Mouse (Mus musculus) forebrain, embryonic 12.5 days (tissue): ENCODE measurements at regions not wholly inside any gene's neighbourhood (a gene's known extent, or its start where the extent isn't known, plus 50 kb on each side); places are given as distances from the start of the nearest gene placed in this dataset.

Source experiments
- ATAC-seq: fragments of 200-750 bp; cut with Nextera tagmentation; 2 replicates; pipeline ENCODE4 v1.8.0; 2017; ENCODE audit warnings: moderate TSS enrichment; ENCODE audit not compliant: low FRiP score
- H3K27ac ChIP-seq: fragments of 300-500 bp; sonication (generic); 2 replicates; pipeline ENCODE4 v1.5.1; 2016; ENCODE audit warnings: mild to moderate bottlenecking
- H3K27me3 ChIP-seq: fragments of 300-500 bp; sonication (generic); 2 replicates; pipeline ENCODE4 v1.6.1; 2016; ENCODE audit warnings: mild to moderate bottlenecking
- H3K36me3 ChIP-seq: fragments of 300-500 bp; sonication (generic); replicated peaks from 2 replicates; pipeline ENCODE4 v1.6.1; 2016; ENCODE audit warnings: mild to moderate bottlenecking
- H3K4me1 ChIP-seq: fragments of 300-500 bp; sonication (generic); 2 replicates; pipeline ENCODE4 v1.6.1; 2016
- H3K4me2 ChIP-seq: fragments of 300-500 bp; sonication (generic); 2 replicates; pipeline ENCODE4 v1.6.1; 2016; ENCODE audit warnings: mild to moderate bottlenecking, moderate library complexity
- H3K4me3 ChIP-seq: fragments of 300-500 bp; sonication (generic); replicated peaks from 2 replicates; pipeline ENCODE4 v1.5.1; 2016; ENCODE audit warnings: mild to moderate bottlenecking
- H3K9ac ChIP-seq: fragments of 300-500 bp; sonication (generic); 2 replicates; pipeline ENCODE4 v1.6.1; 2016; ENCODE audit warnings: mild to moderate bottlenecking
- H3K9me3 ChIP-seq: fragments of 300-500 bp; sonication (generic); 2 replicates; pipeline ENCODE4 v1.6.1; 2016
- WGBS: fragments of 180-500 bp; shearing (Covaris S2); methylation state at CpG from one replicate; pipeline ENCODE4 v1.1.7; 2016; 5-methylcytosine and 5-hydroxymethylcytosine counted together

DNA sequence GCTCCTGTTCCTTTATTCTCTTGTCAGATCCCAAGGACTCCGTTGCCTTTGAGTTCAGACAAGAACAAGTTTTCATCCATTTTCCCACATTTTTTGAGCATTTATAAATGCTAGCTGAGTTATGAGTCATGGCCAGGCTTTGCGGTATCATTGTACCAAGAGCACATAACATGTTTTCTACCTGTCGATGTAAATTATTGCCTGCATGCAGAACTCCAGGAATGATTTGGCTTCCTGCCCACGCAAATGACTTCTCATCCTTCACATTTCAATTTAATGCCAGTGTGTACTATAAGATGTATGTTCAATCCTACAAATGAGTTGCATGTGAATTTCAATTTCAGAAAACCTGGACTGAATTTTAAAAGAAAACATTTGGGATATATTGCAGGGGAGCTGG lies 285.0 kb upstream of the Rbms1 start:
- Histone ChIP-seq H3K27me3 (peaks cover 11% of the 10 kb centered on the region; the same call in 1 of the 2 replicates), H3K27ac (no peak overlapping the region), H3K4me2 (no peak overlapping the region), H3K36me3 (no peaks in the 10 kb centered on the region), H3K4me1 (peaks cover 8% of the 10 kb centered on the region), H3K4me3 (no peak overlapping the region), H3K9me3 (no peaks in the 10 kb centered on the region), H3K9ac (no peak overlapping the region)
- WGBS: 91% methylated on average over 4 of the region's 4 CpGs
- ATAC-seq: no peak

DNA sequence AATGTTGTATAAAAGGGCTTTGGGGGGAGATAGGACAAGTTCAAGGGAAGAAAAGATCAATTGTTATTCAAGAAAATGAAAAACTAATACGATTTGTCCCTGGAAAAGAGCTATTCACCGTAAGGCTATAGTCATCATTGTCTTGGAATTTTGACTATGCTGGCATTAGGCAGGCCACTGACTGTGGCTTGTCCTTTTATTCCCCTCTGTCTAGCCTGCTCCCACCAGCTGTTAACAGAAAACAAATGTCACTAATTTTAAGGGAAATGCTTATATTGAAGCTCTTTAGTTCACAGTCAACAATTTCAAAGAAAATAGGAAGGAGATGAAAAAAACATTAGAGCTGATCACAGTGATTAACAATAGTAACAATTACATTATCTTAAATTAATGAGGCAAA lies 284.3 kb upstream of the Rbms1 start:
- Histone ChIP-seq H3K4me2 (no peak overlapping the region), H3K4me1 (peaks cover 8% of the 10 kb centered on the region), H3K4me3 (no peak overlapping the region), H3K36me3 (no peaks in the 10 kb centered on the region), H3K9ac (no peak overlapping the region), H3K9me3 (no peaks in the 10 kb centered on the region), H3K27me3 (peaks cover 9% of the 10 kb centered on the region; the same call in 1 of the 2 replicates), H3K27ac (no peak overlapping the region)
- 36% methylated on average over 2 of the region's 2 CpGs for WGBS
- no peak for ATAC-seq

DNA sequence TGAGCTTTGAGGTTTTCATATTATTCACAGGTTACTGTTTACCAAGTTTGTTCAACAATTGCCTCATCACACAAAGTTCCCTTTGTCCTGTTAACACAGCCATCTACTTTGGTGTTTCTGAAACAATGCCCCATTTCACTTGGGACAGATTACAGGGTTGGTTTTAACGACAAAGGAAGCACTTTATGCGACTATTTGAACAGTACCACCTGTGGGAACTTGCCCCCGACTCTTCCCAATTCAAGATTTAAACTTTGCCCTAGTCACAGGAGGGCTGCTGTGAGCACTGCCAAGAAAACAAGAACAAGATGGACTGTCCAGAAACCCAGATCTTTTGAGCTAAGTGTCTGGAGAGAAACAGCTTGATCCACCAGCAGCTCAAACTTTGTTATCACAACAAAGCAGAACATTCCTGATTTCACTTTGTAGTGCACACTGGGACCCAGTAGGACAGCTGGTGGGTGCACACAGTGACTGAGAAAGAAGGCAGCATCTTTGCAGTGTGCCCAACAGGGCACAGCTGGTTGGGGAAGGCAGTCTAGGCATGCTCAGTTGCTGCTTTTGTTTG lies 283.8 kb upstream of the Rbms1 start:
- Histone ChIP-seq H3K9me3 (no peaks in the 10 kb centered on the region), H3K4me2 (no peak overlapping the region), H3K9ac (no peak overlapping the region), H3K4me3 (no peak overlapping the region), H3K4me1 (peaks cover 8% of the 10 kb centered on the region), H3K27me3 (0 out of 2 replicates have a peak, but pooled peaks cover 8% of the 10 kb centered on the region), H3K36me3 (no peaks in the 10 kb centered on the region), H3K27ac (no peak overlapping the region)
- ATAC-seq: no peak
- whole genome bisulfite sequencing: 13% methylated on average over 3 of the region's 3 CpGs

- H3K36me3 ChIP-seq: no peaks in the 10 kb centered on the region
- 0 out of 2 replicates have a peak, but pooled peaks cover 8% of the 10 kb centered on the region for H3K27me3 ChIP-seq
- H3K9ac ChIP-seq: no peak overlapping the region
- no peak overlapping the region for H3K27ac ChIP-seq
- H3K9me3 ChIP-seq: no peaks in the 10 kb centered on the region
- H3K4me3 ChIP-seq: no peak overlapping the region
- WGBS: 89% methylated on average over 7 of the region's 7 CpGs
- H3K4me2 ChIP-seq: no peak overlapping the region
- H3K4me1 ChIP-seq: peaks cover 8% of the 10 kb centered on the region
- ATAC-seq: no peak
These were observed 282.5 kb upstream of the Rbms1 start for GRCm38 (mm10) chr2:61245526-61245925.

- Histone ChIP-seq H3K4me3 (no peak overlapping the region), H3K36me3 (no peaks in the 10 kb centered on the region), H3K9ac (no peak overlapping the region), H3K27ac (no peak overlapping the region), H3K9me3 (no peaks in the 10 kb centered on the region), H3K4me1 (no peaks in the 10 kb centered on the region), H3K4me2 (no peak overlapping the region), H3K27me3 (no peaks in the 10 kb centered on the region)
- ATAC-seq: no peak
- WGBS: 87% methylated on average over 3 of the region's 3 CpGs
These were observed 258.7 kb upstream of the Rbms1 start for GRCm38 (mm10) chr2:61221676-61222075.

GRCm38 (mm10) chr2:61221157-61221556 lies 258.2 kb upstream of the Rbms1 start:
- 93% methylated on average over 2 of the region's 2 CpGs for WGBS
- no peaks in the 10 kb centered on the region for H3K27me3 ChIP-seq
- no peak overlapping the region for H3K4me2 ChIP-seq
- no peaks in the 10 kb centered on the region for H3K9me3 ChIP-seq
- no peak overlapping the region for H3K27ac ChIP-seq
- no peak overlapping the region for H3K9ac ChIP-seq
- ATAC-seq: no peak
- H3K4me3 ChIP-seq: no peak overlapping the region
- H3K36me3 ChIP-seq: no peaks in the 10 kb centered on the region
- no peaks in the 10 kb centered on the region for H3K4me1 ChIP-seq

DNA sequence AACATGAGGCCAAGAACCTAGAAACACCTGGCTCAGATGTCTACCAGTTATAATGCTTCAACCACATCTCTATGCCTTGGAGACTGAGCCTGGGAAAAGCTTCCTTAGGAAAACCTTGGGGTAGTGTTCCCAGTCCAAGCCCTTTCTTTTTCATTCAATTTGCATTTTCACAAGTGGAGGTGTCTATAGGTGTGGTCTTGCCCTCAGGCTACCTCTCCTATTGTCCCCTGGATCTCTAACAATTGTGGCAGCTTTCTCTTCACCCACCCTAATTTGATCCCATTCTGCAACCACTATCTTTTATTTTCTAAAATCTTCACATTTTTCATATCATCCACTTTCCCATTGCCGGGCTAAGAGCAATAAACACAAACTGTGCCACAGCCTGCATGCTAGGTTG lies 251.0 kb upstream of the Rbms1 start:
- no peaks in the 10 kb centered on the region for H3K9me3 ChIP-seq
- H3K36me3 ChIP-seq: no peaks in the 10 kb centered on the region
- no peaks in the 10 kb centered on the region for H3K4me1 ChIP-seq
- H3K4me3 ChIP-seq: no peak overlapping the region
- no peak for ATAC-seq
- H3K4me2 ChIP-seq: no peak overlapping the region
- H3K27me3 ChIP-seq: no peaks in the 10 kb centered on the region
- 90% methylated on average over 1 of the region's 1 CpGs for WGBS
- H3K27ac ChIP-seq: no peak overlapping the region
- no peak overlapping the region for H3K9ac ChIP-seq

DNA sequence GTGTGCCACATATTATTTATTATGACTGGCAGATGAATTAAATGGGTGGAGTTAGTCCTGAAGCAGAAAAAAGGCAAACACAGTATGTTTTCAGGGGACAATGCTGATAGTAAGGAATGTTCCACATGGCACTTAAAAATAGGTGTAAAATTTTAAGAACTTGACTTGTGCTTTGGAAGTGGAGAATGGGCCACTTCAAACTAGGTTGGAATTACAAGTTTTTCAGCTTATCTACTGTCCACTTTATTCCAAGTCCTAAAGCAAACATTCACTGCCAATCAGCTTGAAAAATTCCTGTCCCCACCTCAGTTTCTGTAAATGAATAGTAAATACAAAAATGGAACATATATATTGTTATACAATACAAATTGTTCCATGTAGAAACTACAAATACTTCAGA lies 238.4 kb upstream of the Rbms1 start:
- 0 out of 2 replicates have a peak, but pooled peaks cover 2% of the 10 kb centered on the region for H3K4me1 ChIP-seq
- H3K27ac ChIP-seq: no peak overlapping the region
- ATAC-seq: no peak
- no peaks in the 10 kb centered on the region for H3K9me3 ChIP-seq
- no peak overlapping the region for H3K4me3 ChIP-seq
- no peaks in the 10 kb centered on the region for H3K27me3 ChIP-seq
- H3K4me2 ChIP-seq: no peak overlapping the region
- H3K9ac ChIP-seq: no peak overlapping the region
- H3K36me3 ChIP-seq: no peaks in the 10 kb centered on the region

GRCm38 (mm10) chr2:61193976-61194375 lies 231.0 kb upstream of the Rbms1 start:
- Histone ChIP-seq H3K4me1 (no peaks in the 10 kb centered on the region), H3K27me3 (no peaks in the 10 kb centered on the region), H3K36me3 (no peaks in the 10 kb centered on the region), H3K27ac (no peak overlapping the region), H3K4me2 (no peak overlapping the region), H3K9me3 (no peaks in the 10 kb centered on the region), H3K4me3 (no peak overlapping the region), H3K9ac (no peak overlapping the region)
- no peak for ATAC-seq
- 83% methylated on average over 2 of the region's 2 CpGs for WGBS

GRCm38 (mm10) chr2:61182424-61182979 lies 219.5 kb upstream of the Rbms1 start:
- Histone ChIP-seq H3K9ac (no peak overlapping the region), H3K4me1 (no peaks in the 10 kb centered on the region), H3K27ac (no peak overlapping the region), H3K36me3 (no peaks in the 10 kb centered on the region), H3K9me3 (no peaks in the 10 kb centered on the region), H3K4me2 (no peak overlapping the region), H3K4me3 (no peak overlapping the region), H3K27me3 (no peaks in the 10 kb centered on the region)
- no peak for ATAC-seq
- WGBS: 62% methylated on average over 8 of the region's 8 CpGs

DNA sequence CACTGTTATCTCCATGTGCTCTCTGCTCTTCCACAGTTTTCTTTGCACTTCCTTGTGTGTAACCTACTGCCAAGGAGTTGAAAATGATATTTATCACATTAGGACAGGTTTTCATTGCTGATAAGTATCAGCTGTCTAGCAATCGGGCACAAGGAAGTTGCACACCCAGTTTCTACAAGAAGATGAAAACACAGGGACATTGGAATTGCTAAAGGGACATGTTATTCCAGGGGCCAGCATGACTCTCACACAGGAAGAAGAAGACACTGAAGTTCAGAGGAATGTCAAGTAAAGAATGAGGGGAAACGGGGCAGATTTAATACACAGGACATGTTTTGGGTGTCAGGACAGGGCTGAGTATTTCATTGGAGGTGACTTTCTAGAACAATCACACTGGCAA lies 214.8 kb upstream of the Rbms1 start:
- H3K4me3 ChIP-seq: no peak overlapping the region
- no peaks in the 10 kb centered on the region for H3K27me3 ChIP-seq
- no peaks in the 10 kb centered on the region; the same call in 1 of the 2 replicates for H3K4me1 ChIP-seq
- H3K9ac ChIP-seq: no peak overlapping the region
- H3K27ac ChIP-seq: no peak overlapping the region
- WGBS: 81% methylated on average over 2 of the region's 2 CpGs
- H3K9me3 ChIP-seq: no peaks in the 10 kb centered on the region
- ATAC-seq: no peak
- H3K4me2 ChIP-seq: no peak overlapping the region
- no peaks in the 10 kb centered on the region for H3K36me3 ChIP-seq

- no peaks in the 10 kb centered on the region for H3K27me3 ChIP-seq
- WGBS: 13% methylated on average over 2 of the region's 2 CpGs
- no peak overlapping the region for H3K4me2 ChIP-seq
- H3K27ac ChIP-seq: no peak overlapping the region
- ATAC-seq: no peak
- no peaks in the 10 kb centered on the region for H3K9me3 ChIP-seq
- no peaks in the 10 kb centered on the region; the same call in 1 of the 2 replicates for H3K4me1 ChIP-seq
- H3K4me3 ChIP-seq: no peak overlapping the region
- no peak overlapping the region for H3K9ac ChIP-seq
- H3K36me3 ChIP-seq: no peaks in the 10 kb centered on the region
These were observed 213.8 kb upstream of the Rbms1 start for GRCm38 (mm10) chr2:61176807-61177206.

- Histone ChIP-seq H3K9ac (no peak overlapping the region), H3K9me3 (no peaks in the 10 kb centered on the region), H3K27me3 (no peaks in the 10 kb centered on the region), H3K4me2 (no peak overlapping the region), H3K4me1 (no peaks in the 10 kb centered on the region; the same call in 1 of the 2 replicates), H3K27ac (no peak overlapping the region), H3K4me3 (no peak overlapping the region), H3K36me3 (no peaks in the 10 kb centered on the region)
- ATAC-seq: no peak
- WGBS: 80% methylated on average over 2 of the region's 2 CpGs
These were observed 210.6 kb upstream of the Rbms1 start for GRCm38 (mm10) chr2:61173581-61173980.
